Mouse (Mus musculus): ENCODE measurements around the gene Akr7a5.

Akr7a5 gene

GRCm38 (mm10) chr4:139351931-139352711 lies 41.6 kb downstream of the Akr7a5 start, which contains the start of the genes Mrto4, Emc1 and Ubr4:
Gene Mrto4, minus strand, starts transcription at chr4:139352576.
Gene Emc1, plus strand, starts transcription at chr4:139352587.
Gene Ubr4, plus strand, starts transcription at chr4:139352609.
- DNase-seq (ENCODE audit: extremely low read depth, low read depth), result no peak

GRCm38 (mm10) chr4:139352832-139353231 lies 42.3 kb downstream of the Akr7a5 start:
- no peak for DNase-seq (ENCODE audit: extremely low read depth, low read depth)

- DNase-seq (ENCODE audit: extremely low read depth, low read depth), result no peak
Observed at GRCm38 (mm10) chr4:139357211-139357610, 46.7 kb downstream of the Akr7a5 start.

- DNase-seq (ENCODE audit: extremely low read depth, low read depth), result no peak
Observed at GRCm38 (mm10) chr4:139360761-139361548, 50.4 kb downstream of the Akr7a5 start.

- no peak for DNase-seq (ENCODE audit: extremely low read depth, low read depth)
Observed at GRCm38 (mm10) chr4:139367336-139367735, 56.8 kb downstream of the Akr7a5 start.

Data from MEL-GATA-1-ER (cell line).